Mouse (Mus musculus): ENCODE results near the gene Olfr1270.
"Not testable (repeated sequence)": the region's sequence is repeated elsewhere in the genome, so short reads cannot be mapped to it uniquely, and the experiment has no call there.

- TF ChIP-seq CTCF (IDR thresholded peaks at IDR 0.05; ENCODE audit: borderline replicate concordance, insufficient read depth, low read depth, low read length); POLR2A (IDR thresholded peaks at IDR 0.05; ENCODE audit: borderline replicate concordance, insufficient read depth, low read length): not testable (repeated sequence)
Measured at GRCm38 (mm10) chr2:90199606-90200005, 46.7 kb upstream of the Olfr1270 start.

All from cerebellum, adult 2 months (tissue).